Mouse (Mus musculus): ENCODE results near the gene Atp6v0d1. TPM values are rescaled to one million over a fixed set of nuclear protein-coding genes. Genes with fewer than 3 reads are reported as not detected.

Atp6v0d1 gene
- polyA plus RNA-seq, 1 experiment from 2014 or later, result 52.4 TPM

DNA sequence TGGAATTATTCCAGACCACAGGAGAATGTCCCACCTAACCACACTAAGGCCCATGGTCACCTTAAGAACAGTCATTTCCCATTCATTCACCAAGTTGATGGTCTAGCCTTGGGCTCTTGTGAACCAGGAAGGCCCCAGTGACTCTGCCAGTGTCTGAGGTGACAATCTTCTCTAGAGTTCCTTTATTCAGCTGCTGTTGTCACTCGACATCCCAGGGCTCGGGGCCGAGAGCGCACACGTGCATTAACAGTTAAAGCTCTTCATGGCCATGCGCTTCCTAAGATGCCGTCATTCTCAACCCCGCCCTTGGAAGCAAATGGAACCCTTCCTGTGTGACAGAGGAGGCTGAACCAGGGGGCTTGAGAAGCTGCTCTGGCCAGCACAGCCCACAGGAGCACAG lies 83.7 kb downstream of the Atp6v0d1 start:
- WGBS (ENCODE audit: insufficient replicate concordance), result 78% methylated on average over 8 of the region's 8 CpGs
- Histone ChIP-seq H3K4me1 (replicated peaks) (no peaks in the 10 kb centered on the region), H3K27me3 (peaks cover 25% of the 10 kb centered on the region), H3K4me3 (replicated peaks) (no peak overlapping the region), H3K27ac (replicated peaks) (no peak overlapping the region), H3K9me3 (replicated peaks) (no peaks in the 10 kb centered on the region), H3K4me2 (no peak overlapping the region), H3K9ac (no peak overlapping the region), H3K36me3 (replicated peaks) (no peaks in the 10 kb centered on the region)
- no peak for ATAC-seq (ENCODE audit: insufficient read depth)

DNA sequence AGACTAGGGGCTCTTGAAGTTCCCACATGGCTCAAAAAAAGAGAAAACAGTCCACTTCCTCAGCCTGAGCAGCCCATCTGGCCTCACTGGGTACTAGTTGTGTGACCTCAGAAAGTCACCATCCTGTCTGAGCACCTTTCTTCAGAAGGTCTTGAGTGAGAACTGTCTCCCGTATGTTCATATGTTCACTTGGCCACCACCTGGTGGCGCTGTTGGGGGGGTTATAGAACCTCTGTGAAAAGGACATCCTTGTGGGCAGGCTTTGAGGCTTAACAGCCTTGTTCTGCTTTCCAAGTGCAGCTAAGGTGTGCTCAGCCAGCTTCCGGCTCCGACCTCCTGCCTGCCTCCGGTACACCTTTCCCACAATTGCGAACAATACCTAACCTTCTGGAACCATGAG lies 84.4 kb downstream of the Atp6v0d1 start:
- Histone ChIP-seq H3K4me2 (no peak overlapping the region), H3K36me3 (replicated peaks) (no peaks in the 10 kb centered on the region), H3K27ac (replicated peaks) (no peak overlapping the region), H3K9ac (no peak overlapping the region), H3K4me3 (replicated peaks) (no peak overlapping the region), H3K4me1 (replicated peaks) (0 out of 2 replicates have a peak, but pooled peaks cover 5% of the 10 kb centered on the region), H3K27me3 (peaks cover 30% of the 10 kb centered on the region), H3K9me3 (replicated peaks) (no peaks in the 10 kb centered on the region)
- no peak for ATAC-seq (ENCODE audit: insufficient read depth)
- 63% methylated on average over 6 of the region's 6 CpGs for WGBS (ENCODE audit: insufficient replicate concordance)

DNA sequence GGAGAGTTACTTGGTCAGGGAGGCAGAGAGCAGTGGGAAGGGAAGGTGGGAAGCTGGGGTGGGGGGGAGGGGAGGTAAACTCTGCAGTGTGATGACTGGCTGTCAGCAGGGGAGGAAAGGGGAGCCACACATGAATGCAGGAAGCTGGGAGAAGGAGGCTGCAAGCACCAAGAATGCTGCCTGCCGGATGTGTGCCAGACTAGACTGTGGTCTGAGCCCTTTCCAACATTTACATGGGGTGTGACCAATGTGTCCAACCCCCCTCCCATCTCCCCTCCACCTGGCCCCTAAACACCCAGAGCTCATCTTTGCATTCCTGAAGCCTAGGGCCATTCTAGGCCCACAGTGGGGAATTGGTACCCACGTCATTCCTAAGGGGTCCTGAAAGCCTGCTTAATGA lies 84.8 kb downstream of the Atp6v0d1 start:
- Histone ChIP-seq H3K36me3 (replicated peaks) (no peaks in the 10 kb centered on the region), H3K9me3 (replicated peaks) (no peaks in the 10 kb centered on the region), H3K4me3 (replicated peaks) (no peak overlapping the region), H3K4me1 (replicated peaks) (0 out of 2 replicates have a peak, but pooled peaks cover 5% of the 10 kb centered on the region), H3K27me3 (peaks cover 34% of the 10 kb centered on the region), H3K9ac (no peak overlapping the region), H3K27ac (replicated peaks) (no peak overlapping the region), H3K4me2 (no peak overlapping the region)
- ATAC-seq (ENCODE audit: insufficient read depth), result no peak
- 24% methylated on average over 2 of the region's 2 CpGs for WGBS (ENCODE audit: insufficient replicate concordance)

DNA sequence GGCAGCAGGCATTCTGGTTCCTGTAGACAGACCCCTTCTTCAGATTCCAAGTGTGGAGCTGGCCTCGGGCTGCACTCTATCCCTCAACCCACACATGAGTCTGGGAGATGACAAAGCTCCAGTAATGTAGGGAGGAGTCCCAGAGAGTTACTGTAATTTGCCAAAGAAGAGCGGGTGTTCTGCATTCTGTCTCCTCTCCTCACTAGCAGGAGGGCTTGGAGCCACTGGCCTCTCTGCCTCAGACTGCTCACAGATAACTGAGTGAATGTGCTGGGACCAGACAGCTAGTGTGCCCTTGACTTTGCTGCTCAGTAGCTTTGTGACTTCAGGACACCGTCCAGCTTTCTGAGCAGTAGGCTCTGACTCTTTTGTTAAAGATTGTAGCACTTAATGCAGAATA lies 88.1 kb downstream of the Atp6v0d1 start:
- H3K9ac ChIP-seq, result no peak overlapping the region
- no peak for ATAC-seq (ENCODE audit: insufficient read depth)
- H3K27ac ChIP-seq (replicated peaks), result no peak overlapping the region
- no peak overlapping the region for H3K4me2 ChIP-seq
- no peaks in the 10 kb centered on the region for H3K9me3 ChIP-seq (replicated peaks)
- H3K4me3 ChIP-seq (replicated peaks), result no peak overlapping the region
- H3K4me1 ChIP-seq (replicated peaks), result peaks cover 25% of the 10 kb centered on the region
- 69% methylated on average over 3 of the region's 3 CpGs for WGBS (ENCODE audit: insufficient replicate concordance)
- H3K36me3 ChIP-seq (replicated peaks), result no peaks in the 10 kb centered on the region
- peaks cover 66% of the 10 kb centered on the region for H3K27me3 ChIP-seq

DNA sequence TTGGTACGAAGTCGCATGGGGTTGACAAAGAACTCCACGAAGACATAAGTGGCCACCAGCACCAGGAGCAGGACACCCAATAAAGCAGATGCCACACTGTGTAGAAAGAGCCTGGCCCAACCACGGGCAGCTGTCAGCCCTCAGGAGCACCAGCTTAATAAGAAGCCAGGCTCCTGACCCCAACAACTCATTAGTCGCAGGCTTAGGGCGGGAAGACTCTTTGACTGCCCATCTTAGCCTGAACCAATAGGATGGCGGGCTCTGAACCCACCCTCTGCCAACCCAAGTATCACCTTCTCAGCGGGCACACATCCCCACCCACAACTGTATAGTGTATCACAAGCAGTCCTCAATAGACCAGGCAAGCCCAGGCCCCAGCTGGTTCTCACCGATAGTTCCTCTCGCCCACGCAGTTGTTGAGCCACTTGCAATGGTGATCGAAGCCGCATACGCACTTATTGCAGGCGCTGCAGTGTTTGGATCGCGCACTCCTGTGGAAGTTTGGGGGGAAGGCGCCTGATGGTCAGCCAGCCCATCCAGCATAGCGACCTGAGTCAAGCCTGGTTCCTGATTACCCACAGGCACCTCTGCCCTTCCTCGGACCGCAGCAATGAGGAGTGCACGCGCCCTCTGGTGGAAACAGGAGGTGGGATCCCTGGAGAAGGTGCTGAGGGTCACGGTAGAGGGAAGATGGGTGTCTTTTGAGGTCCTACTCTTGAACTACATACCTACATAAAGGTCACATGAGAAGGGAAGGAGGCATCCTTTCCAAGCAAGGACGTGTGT lies 89.0 kb downstream of the Atp6v0d1 start:
- no peak for ATAC-seq (ENCODE audit: insufficient read depth)
- no peaks in the 10 kb centered on the region for H3K9me3 ChIP-seq (replicated peaks)
- no peak overlapping the region for H3K4me2 ChIP-seq
- H3K36me3 ChIP-seq (replicated peaks), result no peaks in the 10 kb centered on the region
- H3K4me1 ChIP-seq (replicated peaks), result peaks cover 30% of the 10 kb centered on the region
- peaks cover 76% of the 10 kb centered on the region for H3K27me3 ChIP-seq
- H3K27ac ChIP-seq (replicated peaks), result no peak overlapping the region
- whole genome bisulfite sequencing (ENCODE audit: insufficient replicate concordance), result 41% methylated on average over 25 of the region's 25 CpGs
- H3K9ac ChIP-seq, result no peak overlapping the region
- no peak overlapping the region for H3K4me3 ChIP-seq (replicated peaks)

DNA sequence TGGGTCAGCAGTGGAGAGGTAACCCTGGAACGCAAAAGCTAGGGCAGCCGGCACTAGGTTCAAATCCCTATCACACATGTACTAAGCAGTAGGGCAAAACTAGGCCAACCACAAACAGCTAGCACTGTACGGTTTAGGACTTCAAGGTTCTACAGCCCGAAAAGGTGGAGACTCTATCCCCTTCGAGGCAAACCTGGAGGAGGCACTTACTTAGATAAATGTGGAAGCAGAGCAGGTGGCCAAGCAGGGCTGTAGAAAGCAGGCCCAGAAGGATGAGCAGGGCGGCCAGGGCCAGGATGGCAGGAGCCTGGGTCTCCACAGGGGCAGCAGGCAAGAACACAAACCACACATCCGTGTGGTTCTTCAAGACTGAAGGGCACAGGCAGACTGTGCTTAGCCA lies 89.7 kb downstream of the Atp6v0d1 start:
- Histone ChIP-seq H3K9ac (no peak overlapping the region), H3K27ac (replicated peaks) (no peak overlapping the region), H3K27me3 (peaks cover 83% of the 10 kb centered on the region), H3K36me3 (replicated peaks) (no peaks in the 10 kb centered on the region), H3K4me3 (replicated peaks) (no peak overlapping the region), H3K4me2 (no peak overlapping the region), H3K9me3 (replicated peaks) (no peaks in the 10 kb centered on the region), H3K4me1 (replicated peaks) (peaks cover 36% of the 10 kb centered on the region)
- no peak for ATAC-seq (ENCODE audit: insufficient read depth)
- WGBS (ENCODE audit: insufficient replicate concordance), result 76% methylated on average over 7 of the region's 7 CpGs

DNA sequence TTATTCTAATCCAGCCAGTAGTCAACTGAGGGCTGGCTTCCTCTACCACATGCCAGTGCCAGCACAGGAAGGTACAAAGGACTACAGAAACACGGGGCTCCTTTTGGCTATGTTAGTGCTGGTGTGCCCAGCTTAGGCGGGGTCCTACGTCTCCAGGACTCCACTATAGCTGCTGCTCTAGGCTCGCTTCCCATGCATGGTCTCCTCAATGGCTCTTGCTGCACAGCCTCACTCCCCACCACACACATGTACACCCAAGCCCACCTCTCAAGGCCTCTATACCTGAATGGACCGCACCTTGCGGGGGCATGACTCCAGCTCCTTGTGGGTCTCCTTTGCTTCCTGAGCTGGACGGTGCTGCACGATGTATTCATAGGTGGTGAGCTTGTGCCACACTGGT lies 90.1 kb downstream of the Atp6v0d1 start:
- WGBS (ENCODE audit: insufficient replicate concordance), result 80% methylated on average over 8 of the region's 8 CpGs
- no peak for ATAC-seq (ENCODE audit: insufficient read depth)

DNA sequence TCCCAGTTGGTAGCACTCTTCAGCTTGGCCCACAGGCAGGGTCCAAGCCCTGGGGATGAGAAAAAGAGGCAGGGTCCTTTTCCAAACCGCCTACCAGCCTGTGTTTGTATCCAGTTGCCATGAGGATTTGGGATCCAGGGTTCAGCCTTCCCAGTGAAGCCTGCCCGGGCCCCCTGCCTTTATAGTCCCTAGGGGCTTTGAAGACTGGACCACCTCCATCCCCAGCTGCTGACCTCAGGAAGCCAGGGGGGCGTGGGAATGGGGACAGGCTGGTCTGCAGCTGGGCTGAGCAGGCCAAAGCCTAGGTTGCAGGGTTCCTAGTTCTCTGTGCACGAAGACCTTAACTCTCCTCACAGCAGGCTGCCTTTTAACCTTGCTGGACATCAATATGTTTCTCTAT lies 90.6 kb downstream of the Atp6v0d1 start:
- Histone ChIP-seq H3K9ac (no peak overlapping the region), H3K36me3 (replicated peaks) (no peaks in the 10 kb centered on the region), H3K9me3 (replicated peaks) (no peaks in the 10 kb centered on the region), H3K4me1 (replicated peaks) (peaks cover 45% of the 10 kb centered on the region), H3K4me3 (replicated peaks) (no peak overlapping the region), H3K27me3 (peaks cover 92% of the 10 kb centered on the region), H3K4me2 (no peak overlapping the region), H3K27ac (replicated peaks) (no peak overlapping the region)
- WGBS (ENCODE audit: insufficient replicate concordance), result 63% methylated on average over 4 of the region's 4 CpGs
- ATAC-seq (ENCODE audit: insufficient read depth), result no peak

More for the DNA sequence above, 90.1 kb downstream of the Atp6v0d1 start:
- Histone ChIP-seq H3K27me3 (peaks cover 87% of the 10 kb centered on the region), H3K4me1 (replicated peaks) (peaks cover 40% of the 10 kb centered on the region), H3K4me3 (replicated peaks) (no peak overlapping the region), H3K9me3 (replicated peaks) (no peaks in the 10 kb centered on the region), H3K9ac (no peak overlapping the region), H3K27ac (replicated peaks) (no peak overlapping the region), H3K4me2 (no peak overlapping the region), H3K36me3 (replicated peaks) (no peaks in the 10 kb centered on the region)

DNA sequence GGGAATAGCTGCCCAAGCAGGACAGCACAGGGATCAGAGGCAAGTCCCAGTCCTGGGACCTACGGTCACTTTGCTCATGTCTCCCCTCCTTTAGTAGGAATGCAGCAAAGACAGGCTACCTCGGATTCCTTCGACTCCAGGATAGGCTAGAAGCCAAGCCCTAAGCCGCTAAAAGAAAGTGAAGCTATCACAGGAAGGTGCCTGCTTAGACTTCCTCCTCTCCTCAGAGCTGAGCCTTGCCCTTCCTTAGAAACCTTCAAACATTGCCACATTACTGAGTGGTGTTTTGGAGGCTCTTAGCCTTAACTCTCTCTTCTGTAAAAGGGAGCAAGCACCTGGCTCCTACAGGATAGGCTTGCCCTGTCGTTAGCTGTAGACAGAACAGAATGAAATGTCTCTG lies 91.2 kb downstream of the Atp6v0d1 start:
- Histone ChIP-seq H3K4me3 (replicated peaks) (no peak overlapping the region), H3K4me2 (no peak overlapping the region), H3K4me1 (replicated peaks) (peaks cover 51% of the 10 kb centered on the region), H3K36me3 (replicated peaks) (no peaks in the 10 kb centered on the region), H3K9ac (no peak overlapping the region), H3K27me3 (peaks cover 92% of the 10 kb centered on the region), H3K9me3 (replicated peaks) (no peaks in the 10 kb centered on the region), H3K27ac (replicated peaks) (no peak overlapping the region)
- no peak for ATAC-seq (ENCODE audit: insufficient read depth)
- WGBS (ENCODE audit: insufficient replicate concordance), result 22% methylated on average over 5 of the region's 5 CpGs

MicroRNA genes within 50 kb of the gene (microRNA counts, 519-probe panel; counts per million panel counts)
- 2,992 counts per million, percentile 60 among the panel's probes with 10 or more counts for microRNA mmu-miR-1966

Small RNA genes within 50 kb of the gene (microRNA-seq; reads per million reads assigned to microRNA genes)
- gene Mir1966, result not detected

Other genes with a start within 250 kb of the Atp6v0d1 start
- gene Lrrc29, start 239.8 kb downstream of the Atp6v0d1 start, polyA plus RNA-seq (2015; fragmentation: Nextera tagmentation; extraction: Ambion mirVana), result 10.4 and 11.8 TPM in 2 replicates
- 91.2 and 91.8 TPM in 2 replicates for gene Tmem208, start 239.7 kb downstream of the Atp6v0d1 start, polyA plus RNA-seq (2015; fragmentation: Nextera tagmentation; extraction: Ambion mirVana)
- gene Fhod1, start 218.1 kb downstream of the Atp6v0d1 start, polyA plus RNA-seq (2015; fragmentation: Nextera tagmentation; extraction: Ambion mirVana), result 0.53 and 0.70 TPM in 2 replicates
- 0.13 TPM in 2 replicates for gene Slc9a5, start 217.2 kb downstream of the Atp6v0d1 start, polyA plus RNA-seq (2015; fragmentation: Nextera tagmentation; extraction: Ambion mirVana)
- gene Plekhg4, start 192.8 kb downstream of the Atp6v0d1 start, polyA plus RNA-seq (2015; fragmentation: Nextera tagmentation; extraction: Ambion mirVana), result not detected in 2 replicates
- not detected in 2 replicates for gene Kctd19, start 152.5 kb downstream of the Atp6v0d1 start, polyA plus RNA-seq (2015; fragmentation: Nextera tagmentation; extraction: Ambion mirVana)
- gene Lrrc36, start 152.5 kb downstream of the Atp6v0d1 start, polyA plus RNA-seq (2015; fragmentation: Nextera tagmentation; extraction: Ambion mirVana), result 0.12 and 0.13 TPM in 2 replicates
- 3.1 and 4.8 TPM in 2 replicates for gene Tppp3, start 94.5 kb downstream of the Atp6v0d1 start, polyA plus RNA-seq (2015; fragmentation: Nextera tagmentation; extraction: Ambion mirVana)
- 1.9 and 2.3 TPM in 2 replicates for gene Zdhhc1, start 69.1 kb downstream of the Atp6v0d1 start, polyA plus RNA-seq (2015; fragmentation: Nextera tagmentation; extraction: Ambion mirVana)
- gene Hsd11b2, start 47.3 kb downstream of the Atp6v0d1 start, polyA plus RNA-seq (2015; fragmentation: Nextera tagmentation; extraction: Ambion mirVana), result 0.40 and 0.58 TPM in 2 replicates
- 7.1 and 7.2 TPM in 2 replicates for gene Ripor1, start 39.2 kb upstream of the Atp6v0d1 start, polyA plus RNA-seq (2015; fragmentation: Nextera tagmentation; extraction: Ambion mirVana)
- 62.0 and 63.5 TPM in 2 replicates for gene Ctcf, start 70.5 kb upstream of the Atp6v0d1 start, polyA plus RNA-seq (2015; fragmentation: Nextera tagmentation; extraction: Ambion mirVana)
- gene Agrp, start 71.3 kb upstream of the Atp6v0d1 start, polyA plus RNA-seq (2015; fragmentation: Nextera tagmentation; extraction: Ambion mirVana), result 0.18 TPM in 1 of 2 replicates, not detected in the other
- gene Carmil2, start 120.2 kb upstream of the Atp6v0d1 start, polyA plus RNA-seq (2015; fragmentation: Nextera tagmentation; extraction: Ambion mirVana), result 0.35 and 0.74 TPM in 2 replicates
- 22.4 and 23.6 TPM in 2 replicates for gene Acd, start 135.1 kb upstream of the Atp6v0d1 start, polyA plus RNA-seq (2015; fragmentation: Nextera tagmentation; extraction: Ambion mirVana)
- gene Pard6a, start 135.1 kb upstream of the Atp6v0d1 start, polyA plus RNA-seq (2015; fragmentation: Nextera tagmentation; extraction: Ambion mirVana), result 6.1 and 6.3 TPM in 2 replicates
- not detected in 2 replicates for gene 4933405L10Rik, start 141.6 kb upstream of the Atp6v0d1 start, polyA plus RNA-seq (2015; fragmentation: Nextera tagmentation; extraction: Ambion mirVana)
- gene Enkd1, start 142.2 kb upstream of the Atp6v0d1 start, polyA plus RNA-seq (2015; fragmentation: Nextera tagmentation; extraction: Ambion mirVana), result 4.4 and 5.2 TPM in 2 replicates
- 1.8 and 2.3 TPM in 2 replicates for gene Gfod2, start 192.6 kb upstream of the Atp6v0d1 start, polyA plus RNA-seq (2015; fragmentation: Nextera tagmentation; extraction: Ambion mirVana)

Data from liver, embryonic 15.5 days (tissue).